Mouse (Mus musculus) midbrain, embryonic 16.5 days (tissue): Measurements from ENCODE around the gene Zbtb40. TPM values are rescaled to one million over a fixed set of nuclear protein-coding genes. Genes with fewer than 3 reads are reported as not detected.

Source experiments
- ATAC-seq: fragments of 200-750 bp; cut with Nextera tagmentation; 2 replicates; pipeline ENCODE4 v1.8.0; 2017; ENCODE audit warnings: moderate TSS enrichment
- H3K27ac ChIP-seq: fragments of 300-500 bp; sonication (generic); 2 replicates; pipeline ENCODE4 v1.5.1; 2014; ENCODE audit warnings: mild to moderate bottlenecking, low read length, mixed read lengths
- H3K27me3 ChIP-seq: fragments of 300-500 bp; sonication (generic); 2 replicates; pipeline ENCODE4 v1.6.1; 2014; ENCODE audit warnings: low read depth, low read length, mixed read lengths; ENCODE audit not compliant: control insufficient read depth, insufficient read depth
- H3K36me3 ChIP-seq: fragments of 300-500 bp; sonication (generic); 2 replicates; pipeline ENCODE4 v1.6.1; 2014; ENCODE audit warnings: mild to moderate bottlenecking, low read length, moderate library complexity, mixed read lengths; ENCODE audit not compliant: control insufficient read depth, insufficient read depth
- H3K4me1 ChIP-seq: fragments of 300-500 bp; sonication (generic); 2 replicates; pipeline ENCODE4 v1.6.1; 2014; ENCODE audit warnings: mild to moderate bottlenecking, low read length, mixed read lengths; ENCODE audit not compliant: control insufficient read depth, insufficient read depth
- H3K4me2 ChIP-seq: fragments of 300-500 bp; sonication (generic); 2 replicates; pipeline ENCODE4 v1.6.1; 2014; ENCODE audit warnings: mild to moderate bottlenecking, low read length, mixed read lengths
- H3K4me3 ChIP-seq: fragments of 300-500 bp; sonication (generic); 2 replicates; pipeline ENCODE4 v1.5.1; 2014; ENCODE audit warnings: low read depth, mild to moderate bottlenecking, low read length, moderate library complexity, mixed read lengths
- H3K9ac ChIP-seq: fragments of 300-500 bp; sonication (generic); 2 replicates; pipeline ENCODE4 v1.6.1; 2014; ENCODE audit warnings: low read depth, low read length, mixed read lengths
- H3K9me3 ChIP-seq: fragments of 300-500 bp; sonication (generic); replicated peaks from 2 replicates; pipeline ENCODE4 v1.6.1; 2014; ENCODE audit warnings: mild to moderate bottlenecking, low read length, mixed read lengths; ENCODE audit not compliant: control insufficient read depth, poor library complexity, severe bottlenecking
- WGBS: fragments of 180-500 bp; shearing (Covaris S2); extraction: QIAGEN DNeasy Blood & Tissue Kit; methylation state at CpG from one replicate; pipeline ENCODE4 v1.1.7; 2014; 5-methylcytosine and 5-hydroxymethylcytosine counted together
- polyA plus RNA-seq: library from polyadenylated mRNA; unstranded; fragments of >200 nt; fragmentation: Nextera tagmentation; extraction: Ambion mirVana; gene quantifications from 2 replicates; pipeline ENCODE4 v1.2.1, GENCODE M21; 2015

Gene Zbtb40
- polyA plus RNA-seq, 1 experiment from 2014 or later: 3.6 TPM

- Histone ChIP-seq H3K4me1 (peaks cover 3% of the 10 kb centered on the region; the same call in 1 of the 2 replicates), H3K4me2 (no peak overlapping the region), H3K9me3 (no peaks in the 10 kb centered on the region), H3K36me3 (no peaks in the 10 kb centered on the region), H3K9ac (no peak overlapping the region), H3K27ac (no peak overlapping the region), H3K4me3 (no peak overlapping the region), H3K27me3 (peaks cover 3% of the 10 kb centered on the region; the same call in 1 of the 2 replicates)
- ATAC-seq: no peak
- 49% methylated on average over 8 of the region's 8 CpGs for WGBS
Observed at GRCm38 (mm10) chr4:137068491-137068890, 19.9 kb upstream of the Zbtb40 start.

GRCm38 (mm10) chr4:137065846-137066245, 17.2 kb upstream of the Zbtb40 start:
- H3K4me2 ChIP-seq: no peak overlapping the region
- H3K4me1 ChIP-seq: peaks cover 3% of the 10 kb centered on the region; the same call in 1 of the 2 replicates
- H3K27ac ChIP-seq: no peak overlapping the region
- no peak overlapping the region for H3K9ac ChIP-seq
- H3K27me3 ChIP-seq: no peaks in the 10 kb centered on the region; the same call in 1 of the 2 replicates
- H3K9me3 ChIP-seq: no peaks in the 10 kb centered on the region
- no peak for ATAC-seq
- H3K4me3 ChIP-seq: no peak overlapping the region
- no peaks in the 10 kb centered on the region for H3K36me3 ChIP-seq
- 72% methylated on average over 6 of the region's 6 CpGs for WGBS

- H3K4me2 ChIP-seq: no peak overlapping the region
- H3K9me3 ChIP-seq: no peaks in the 10 kb centered on the region
- H3K27me3 ChIP-seq: peaks cover 42% of the 10 kb centered on the region
- 67% methylated on average over 3 of the region's 3 CpGs for WGBS
- H3K9ac ChIP-seq: no peak overlapping the region
- H3K27ac ChIP-seq: no peak overlapping the region
- ATAC-seq: no peak
- no peak overlapping the region for H3K4me3 ChIP-seq
- H3K36me3 ChIP-seq: no peaks in the 10 kb centered on the region
- H3K4me1 ChIP-seq: no peaks in the 10 kb centered on the region
Observed at GRCm38 (mm10) chr4:137054932-137055331, 6.3 kb upstream of the Zbtb40 start.

GRCm38 (mm10) chr4:137053810-137054209, 5.2 kb upstream of the Zbtb40 start:
- no peak overlapping the region for H3K27ac ChIP-seq
- 0 out of 2 replicates have a peak, but pooled peaks cover 4% of the 10 kb centered on the region for H3K9me3 ChIP-seq

GRCm38 (mm10) chr4:137047840-137048549, 606 bp downstream of the Zbtb40 start:
- Histone ChIP-seq H3K4me3 (peak overlapping the region; percentile 52), H3K36me3 (no peaks in the 10 kb centered on the region), H3K4me2 (peak overlapping the region; percentile 56), H3K9ac (peak overlapping the region; percentile 59), H3K4me1 (peaks cover 26% of the 10 kb centered on the region), H3K27ac (peak overlapping the region; percentile 75), H3K27me3 (peaks cover 32% of the 10 kb centered on the region), H3K9me3 (0 out of 2 replicates have a peak, but pooled peaks cover 4% of the 10 kb centered on the region)
- under 1% methylated on average over 52 of the region's 52 CpGs for WGBS
- peak; percentile 75; the same call in 1 of the 2 replicates for ATAC-seq

More at GRCm38 (mm10) chr4:137053810-137054209, 5.2 kb upstream of the Zbtb40 start:
- Histone ChIP-seq H3K4me3 (no peak overlapping the region), H3K4me1 (peaks cover 3% of the 10 kb centered on the region; the same call in 1 of the 2 replicates), H3K36me3 (no peaks in the 10 kb centered on the region), H3K9ac (no peak overlapping the region), H3K4me2 (no peak overlapping the region), H3K27me3 (peaks cover 45% of the 10 kb centered on the region)
- 65% methylated on average over 5 of the region's 5 CpGs for WGBS
- ATAC-seq: no peak

- Histone ChIP-seq H3K27ac (no peak overlapping the region), H3K36me3 (no peaks in the 10 kb centered on the region), H3K9ac (no peak overlapping the region), H3K4me2 (no peak overlapping the region), H3K27me3 (peaks cover 15% of the 10 kb centered on the region), H3K9me3 (0 out of 2 replicates have a peak, but pooled peaks cover 4% of the 10 kb centered on the region), H3K4me1 (peaks cover 34% of the 10 kb centered on the region), H3K4me3 (no peak overlapping the region)
- ATAC-seq: no peak
- WGBS: 77% methylated on average over 5 of the region's 5 CpGs
Observed at GRCm38 (mm10) chr4:137046110-137046509, 2.5 kb downstream of the Zbtb40 start.

- peak overlapping the region; percentile 12; the same call in 1 of the 2 replicates for H3K9ac ChIP-seq
- H3K4me1 ChIP-seq: peaks cover 40% of the 10 kb centered on the region
- no peaks in the 10 kb centered on the region for H3K27me3 ChIP-seq
- no peak overlapping the region for H3K4me3 ChIP-seq
- H3K4me2 ChIP-seq: no peak overlapping the region
- no peak for ATAC-seq
- no peaks in the 10 kb centered on the region for H3K36me3 ChIP-seq
- 0 out of 2 replicates have a peak, but pooled peaks cover 4% of the 10 kb centered on the region for H3K9me3 ChIP-seq
- H3K27ac ChIP-seq: peak overlapping the region; percentile 38
- 29% methylated on average over 5 of the region's 5 CpGs for WGBS
Observed at GRCm38 (mm10) chr4:137044516-137044915, 4.1 kb downstream of the Zbtb40 start.

- H3K4me3 ChIP-seq: no peak overlapping the region
- H3K4me1 ChIP-seq: peaks cover 39% of the 10 kb centered on the region
- peak overlapping the region; percentile 44; the same call in 1 of the 2 replicates for H3K27ac ChIP-seq
- no peak overlapping the region for H3K9ac ChIP-seq
- no peak for ATAC-seq
- H3K27me3 ChIP-seq: no peaks in the 10 kb centered on the region
- no peaks in the 10 kb centered on the region for H3K9me3 ChIP-seq
- 29% methylated on average over 11 of the region's 11 CpGs for WGBS
- H3K4me2 ChIP-seq: peak overlapping the region; percentile 27
- H3K36me3 ChIP-seq: no peaks in the 10 kb centered on the region
Observed at GRCm38 (mm10) chr4:137043799-137044198, 4.8 kb downstream of the Zbtb40 start.

GRCm38 (mm10) chr4:137042039-137042438, 6.6 kb downstream of the Zbtb40 start:
- no peak overlapping the region for H3K4me3 ChIP-seq
- no peak for ATAC-seq
- H3K9ac ChIP-seq: no peak overlapping the region
- no peaks in the 10 kb centered on the region for H3K36me3 ChIP-seq
- H3K9me3 ChIP-seq: no peaks in the 10 kb centered on the region
- no peak overlapping the region for H3K4me2 ChIP-seq
- 90% methylated on average over 8 of the region's 8 CpGs for WGBS
- no peaks in the 10 kb centered on the region for H3K27me3 ChIP-seq
- peaks cover 45% of the 10 kb centered on the region for H3K4me1 ChIP-seq
- H3K27ac ChIP-seq: no peak overlapping the region
